Mouse (Mus musculus) cerebellum, adult 11 months (tissue): ENCODE data around the gene Hspe1.
"Not testable (repeated sequence)": the region's sequence is repeated elsewhere in the genome, so short reads cannot be mapped to it uniquely, and the experiment has no call there.

Experiments used
- DNase-seq: peaks from one replicate; pipeline ENCODE4 v3.0.0; 2022

The Hspe1 gene

DNA sequence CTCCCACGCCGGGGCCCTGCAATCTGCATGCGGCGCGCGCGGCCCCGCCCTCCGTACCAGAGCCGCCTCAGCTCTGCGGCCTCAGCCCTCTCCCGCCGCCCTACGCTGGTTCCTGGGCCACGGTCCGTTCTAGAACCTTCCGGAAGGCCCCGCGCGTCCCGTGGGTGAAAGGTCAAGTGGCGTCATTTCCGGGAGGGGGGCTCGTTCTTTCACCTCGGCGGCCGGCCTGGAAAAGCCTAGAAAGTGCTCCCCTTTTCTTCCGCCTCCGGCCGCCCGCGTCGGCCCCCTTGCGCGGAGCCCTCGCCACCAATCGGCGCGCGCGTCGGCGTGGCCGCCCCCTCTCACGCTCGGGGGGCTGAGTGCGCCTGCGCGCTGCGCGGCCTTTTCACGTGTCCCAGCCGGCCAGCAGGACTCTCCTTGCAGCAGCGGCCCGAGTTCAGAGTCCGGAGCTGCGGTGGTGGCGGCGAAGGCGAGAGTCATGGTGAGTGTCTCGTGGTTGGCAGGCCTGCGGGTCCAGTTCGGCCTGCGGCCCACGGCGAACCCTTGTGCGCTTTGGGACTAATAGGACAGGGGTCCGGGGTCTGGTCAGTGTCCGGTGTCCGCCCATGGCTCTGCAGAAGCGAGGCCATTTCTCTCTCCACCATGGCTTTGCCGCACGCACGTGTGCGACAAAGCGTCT lies at the start of gene Hspe1, which contains the start of gene Hspd1:
TSS of gene Hspe1 (plus strand) at position 201 of the 679 bp plus-strand sequence.
TSS of gene Hspd1 (minus strand) at position 312 of the 679 bp plus-strand sequence.
- peak; percentile 98 for DNase-seq

DNA sequence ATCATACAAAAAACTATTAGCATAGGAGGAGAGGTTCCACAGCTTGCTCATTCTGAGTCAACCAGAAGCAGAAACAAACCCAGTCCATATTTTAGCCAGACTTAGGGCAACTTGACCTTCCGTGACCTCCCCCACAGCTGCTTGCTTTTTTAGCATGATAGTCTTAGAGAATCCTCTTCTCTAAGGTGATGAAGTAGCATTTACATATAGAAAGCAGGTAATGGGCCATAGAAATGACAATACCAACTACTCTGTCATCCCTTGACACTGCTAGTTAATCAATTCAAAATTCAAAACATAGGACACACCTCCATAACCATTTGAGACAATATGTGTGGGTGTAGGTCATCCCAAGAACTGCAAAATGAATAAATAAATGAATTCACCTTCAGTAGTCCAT lies 48.0 kb upstream of the Hspe1 start:
- no peak for DNase-seq

DNA sequence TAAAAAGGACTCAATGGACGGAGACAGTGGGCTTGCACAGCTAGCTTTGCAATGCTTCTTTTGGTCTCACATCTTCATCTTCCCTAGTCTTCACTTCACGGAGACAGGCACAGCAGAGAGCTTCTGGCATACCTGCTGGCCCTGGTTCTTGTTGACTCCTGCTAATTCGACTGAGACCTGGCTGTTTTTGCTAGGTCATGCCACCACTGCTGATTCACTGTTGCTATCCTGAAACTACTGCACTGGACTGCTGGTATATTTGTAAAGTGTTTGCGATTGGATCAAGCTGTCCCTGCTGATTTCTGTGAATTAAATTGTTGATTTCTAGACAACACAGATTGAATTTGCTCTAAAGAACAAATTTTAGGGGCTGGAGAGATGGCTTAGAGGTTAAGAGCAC lies 46.2 kb upstream of the Hspe1 start:
- DNase-seq: no peak

DNA sequence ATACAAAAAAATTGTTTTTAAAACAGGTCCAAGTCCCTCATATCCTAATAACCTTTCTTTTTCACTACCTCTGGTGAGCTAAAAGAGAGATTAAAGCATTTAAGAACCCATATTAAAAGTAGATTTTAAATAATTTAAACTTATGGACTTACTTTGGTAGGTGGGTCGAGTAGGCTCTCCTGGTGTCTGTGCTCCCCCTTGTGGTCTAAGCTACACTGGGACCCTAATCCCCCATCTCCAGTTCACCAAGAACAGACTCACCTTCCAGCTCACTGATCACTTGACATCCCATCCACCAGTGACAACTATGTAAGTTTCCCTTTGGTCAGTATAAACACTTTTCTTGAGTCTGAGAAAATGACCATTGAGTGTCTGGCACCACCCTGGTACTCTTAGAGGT lies 45.7 kb upstream of the Hspe1 start:
- no peak for DNase-seq

DNA sequence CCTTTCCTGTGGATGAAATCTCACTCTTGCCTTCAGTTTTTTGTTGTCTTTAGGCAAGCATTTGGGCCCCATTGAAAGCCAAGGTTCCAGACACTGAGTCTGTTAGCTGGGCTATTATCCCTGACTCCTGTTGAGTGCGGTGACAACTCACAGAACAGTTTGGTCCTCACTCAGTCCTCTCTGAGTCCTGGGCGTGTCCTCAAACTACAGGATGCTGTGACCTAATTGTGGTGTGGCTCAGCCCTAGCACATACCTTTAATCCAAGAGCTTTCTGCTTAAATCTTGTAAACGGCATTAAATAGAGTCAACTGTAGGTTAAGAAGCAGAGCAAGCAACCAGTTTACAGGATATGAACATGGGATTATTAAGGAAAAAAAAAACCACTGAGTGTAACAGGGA lies 44.8 kb upstream of the Hspe1 start:
- no peak for DNase-seq

DNA sequence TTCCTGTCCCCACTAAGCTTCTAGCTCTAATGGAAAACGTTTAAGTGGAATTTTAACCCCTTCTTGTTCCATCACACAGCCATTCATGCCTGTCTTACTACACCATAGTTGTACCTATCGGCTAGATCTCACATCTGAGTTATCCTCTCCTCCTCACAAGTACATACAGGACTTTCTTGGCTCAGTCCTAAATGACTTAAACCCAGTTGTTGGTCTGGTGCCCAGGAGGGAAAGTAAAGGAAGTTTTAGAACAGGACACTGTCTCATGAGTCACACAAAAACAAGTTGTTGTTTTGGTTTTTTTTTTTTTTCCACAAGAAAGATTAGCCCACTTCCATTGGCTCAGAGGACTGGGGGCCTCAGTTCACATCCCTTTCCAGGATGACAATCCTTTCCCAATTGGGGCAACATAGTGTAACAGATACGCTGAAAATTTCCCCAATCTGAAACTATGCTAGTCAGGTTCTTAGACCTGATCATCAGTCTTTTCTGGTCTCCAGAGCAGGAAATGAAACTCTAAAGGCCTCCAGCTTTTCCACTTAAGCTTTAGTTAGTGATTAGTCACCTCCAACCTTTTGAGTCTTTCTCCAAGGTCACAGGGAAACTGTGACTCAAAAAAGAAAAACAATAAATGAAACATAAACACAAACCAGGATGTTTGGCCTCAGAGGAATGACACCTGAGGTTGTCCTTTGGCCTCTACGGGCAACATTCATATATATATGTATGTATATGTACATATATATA lies 38.9 kb upstream of the Hspe1 start:
- DNase-seq: no peak

DNA sequence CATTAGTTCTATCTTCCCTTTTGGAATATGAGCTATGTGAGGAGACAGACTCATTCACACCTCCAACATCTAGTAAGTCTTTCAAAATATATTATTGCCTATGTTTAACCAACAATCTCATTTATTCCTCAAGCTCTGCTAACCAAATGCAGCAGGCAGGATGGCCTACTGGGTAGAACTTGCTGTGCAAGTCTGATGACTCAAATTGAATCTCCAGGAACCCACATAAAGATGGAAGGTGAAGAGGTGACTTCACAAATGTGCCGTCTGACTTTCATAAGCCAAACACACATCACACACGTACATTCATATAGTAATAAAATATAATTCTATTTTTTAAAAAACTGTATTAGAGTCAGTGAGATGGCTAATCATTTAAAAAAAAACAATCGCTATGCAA lies 36.3 kb upstream of the Hspe1 start:
- DNase-seq: no peak

DNA sequence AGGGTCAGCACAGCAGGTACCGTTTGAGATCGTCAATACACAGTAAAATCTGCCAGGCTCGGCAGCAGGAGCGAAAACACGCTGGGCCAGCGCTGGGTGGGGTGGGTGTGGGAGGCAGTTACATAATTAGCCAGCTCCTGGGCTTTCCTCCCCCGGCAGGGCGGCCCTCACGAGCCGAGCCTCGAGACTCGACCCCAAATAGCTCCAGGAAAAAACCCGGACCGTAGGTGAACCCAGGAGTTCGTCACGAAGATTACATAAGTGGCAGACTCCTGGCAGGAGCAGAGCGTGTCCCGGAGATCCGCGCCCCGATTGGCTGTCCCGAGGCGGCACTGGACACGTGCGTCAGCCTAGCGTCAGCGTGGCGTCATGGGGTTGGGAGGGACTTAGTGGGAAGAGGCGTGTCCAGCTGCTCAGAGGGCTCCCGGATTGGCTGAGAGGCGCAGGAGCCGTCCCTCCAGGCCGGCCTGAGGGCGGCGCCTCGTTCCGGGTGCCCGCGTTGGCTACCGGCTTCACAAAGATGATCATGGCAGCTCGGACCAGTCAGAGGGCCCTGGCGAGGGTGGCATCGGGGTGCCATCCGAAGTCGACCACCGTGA lies 35.5 kb upstream of the Hspe1 start, which contains the start of gene Coq10b:
TSS of gene Coq10b (plus strand) at position 416 of the 599 bp plus-strand sequence.
- DNase-seq: peak; percentile 99

DNA sequence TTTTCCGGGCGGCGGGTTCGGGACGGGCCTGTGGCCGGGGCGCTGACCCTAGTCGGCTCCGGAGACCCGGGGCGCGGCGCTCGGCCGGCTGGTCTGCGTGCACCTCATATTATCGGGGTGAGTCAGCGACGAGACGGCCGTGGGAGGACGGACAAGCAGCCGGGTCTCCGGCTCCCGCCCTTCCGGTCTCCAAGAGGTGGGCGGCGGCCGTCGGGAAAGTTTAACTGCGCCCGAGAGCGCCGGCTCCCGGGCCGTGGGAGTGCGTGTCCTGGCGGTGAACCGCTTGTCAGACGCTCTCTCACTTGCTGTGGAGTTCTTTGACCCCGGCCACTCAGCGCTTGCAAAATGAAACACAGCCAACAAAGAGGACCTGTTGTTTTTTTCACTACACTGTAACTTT lies 34.9 kb upstream of the Hspe1 start:
- no peak for DNase-seq

DNA sequence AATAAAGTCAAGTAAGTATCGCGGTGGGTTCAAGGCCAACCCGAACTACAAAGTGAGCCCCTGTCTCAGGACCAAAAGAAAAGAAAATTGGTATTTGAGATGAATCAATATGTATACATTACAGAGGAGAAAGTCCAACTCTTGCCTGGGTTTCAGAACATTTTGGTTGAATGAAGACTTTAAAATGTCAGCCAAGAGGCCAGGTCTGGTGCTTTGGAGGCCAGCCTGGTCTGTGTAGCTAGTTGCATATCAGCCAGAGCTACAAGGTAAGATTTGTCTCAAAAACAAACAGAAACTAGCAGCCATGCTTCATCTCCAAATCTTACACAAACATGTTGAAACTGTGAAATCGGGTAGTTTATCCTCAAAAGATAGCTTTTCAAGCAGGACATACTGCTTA lies 34.3 kb upstream of the Hspe1 start:
- no peak for DNase-seq

DNA sequence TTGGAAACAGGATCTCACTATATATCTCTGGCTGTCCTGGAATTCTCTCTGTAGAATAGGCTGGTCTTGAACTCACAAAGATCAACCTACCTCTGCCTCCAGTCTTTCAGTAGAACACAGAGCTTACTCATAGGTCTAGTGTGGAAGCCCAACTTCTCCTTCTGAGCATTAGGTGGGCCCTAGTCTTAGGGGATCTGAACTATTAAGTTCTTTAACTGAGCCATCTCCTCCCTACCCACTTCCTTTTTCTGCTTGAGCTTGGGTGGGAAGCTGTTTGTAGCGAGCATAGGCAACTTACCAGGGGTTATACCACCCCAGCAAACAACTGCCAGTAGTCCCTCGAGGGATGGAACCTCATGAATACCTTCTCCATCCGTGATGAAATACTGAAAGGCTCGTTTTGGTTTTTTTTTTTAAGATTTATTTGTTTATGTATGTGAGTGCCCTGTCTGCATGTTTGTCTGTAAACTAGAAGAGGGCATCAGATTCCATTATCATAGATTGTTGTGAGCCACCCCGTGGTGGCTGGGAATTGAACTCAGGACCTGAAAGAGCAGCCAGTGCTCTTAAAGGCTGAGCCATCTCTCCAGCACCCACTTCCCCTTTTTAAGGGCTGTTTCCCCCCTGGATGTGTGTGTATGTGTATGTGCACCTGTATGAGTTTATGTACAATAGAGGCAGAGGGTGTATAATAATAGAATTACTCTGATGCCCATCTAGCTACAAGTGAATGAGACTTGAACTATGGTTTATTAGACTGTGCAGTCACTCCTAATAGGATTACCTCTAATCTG lies 32.4 kb upstream of the Hspe1 start:
- DNase-seq: no peak

DNA sequence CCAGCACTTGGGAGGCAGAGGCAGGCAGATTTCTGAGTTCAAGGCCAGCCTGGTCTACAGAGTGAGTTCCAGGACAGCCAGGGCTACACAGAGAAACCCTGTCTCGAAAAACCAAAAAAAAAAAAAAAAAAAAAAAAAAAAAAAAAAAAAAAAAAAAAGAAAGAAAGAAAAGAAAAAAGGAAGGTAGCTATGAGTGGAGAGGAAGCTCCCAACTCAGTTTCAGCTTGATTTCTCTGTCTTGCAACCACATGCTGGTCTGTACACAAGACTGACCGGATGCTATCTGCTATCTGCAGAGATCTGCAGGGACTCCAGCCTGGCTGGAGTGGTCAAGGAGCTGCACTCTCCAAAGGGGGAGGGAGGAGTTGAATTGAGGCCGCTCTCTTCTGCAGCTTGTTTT lies 29.5 kb upstream of the Hspe1 start:
- DNase-seq: not testable (repeated sequence)

DNA sequence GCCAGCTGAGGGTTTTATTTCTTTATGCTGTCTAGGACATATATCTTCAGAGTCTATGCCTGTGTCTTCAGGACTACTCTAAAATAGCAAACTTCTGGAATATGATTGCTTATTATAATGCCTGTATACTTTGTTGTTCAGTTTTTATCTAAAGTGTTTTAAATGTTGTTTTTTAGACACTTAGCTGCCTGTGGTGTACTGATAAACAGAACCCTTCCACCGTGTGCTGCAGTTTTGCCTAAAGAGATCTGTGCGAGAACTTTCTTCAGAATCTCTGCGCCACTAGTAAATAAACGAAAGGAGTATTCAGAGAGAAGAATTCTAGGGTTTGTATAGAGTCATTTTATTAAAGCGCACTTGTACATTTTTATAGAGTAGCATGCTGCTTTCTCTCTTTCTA lies 26.8 kb upstream of the Hspe1 start:
- no peak for DNase-seq

DNA sequence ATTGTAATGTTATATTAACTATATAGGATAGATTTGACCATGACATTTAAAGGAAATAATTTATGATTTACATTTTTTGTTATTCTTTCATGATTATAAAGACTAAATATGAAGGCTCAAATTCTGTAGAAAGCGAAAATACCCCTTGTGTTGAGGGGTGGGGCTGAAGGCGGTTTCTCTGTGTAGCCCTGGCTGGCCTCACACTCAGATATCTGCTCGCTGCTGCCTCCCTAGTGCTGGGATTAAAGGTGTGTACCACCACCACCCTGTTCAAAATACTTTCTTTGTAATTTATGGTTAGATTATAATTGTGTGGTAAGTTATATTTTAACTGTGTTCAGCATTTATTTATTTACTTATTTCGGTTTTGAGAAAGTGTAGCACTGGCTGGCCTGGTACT lies 26.2 kb upstream of the Hspe1 start:
- DNase-seq: no peak

DNA sequence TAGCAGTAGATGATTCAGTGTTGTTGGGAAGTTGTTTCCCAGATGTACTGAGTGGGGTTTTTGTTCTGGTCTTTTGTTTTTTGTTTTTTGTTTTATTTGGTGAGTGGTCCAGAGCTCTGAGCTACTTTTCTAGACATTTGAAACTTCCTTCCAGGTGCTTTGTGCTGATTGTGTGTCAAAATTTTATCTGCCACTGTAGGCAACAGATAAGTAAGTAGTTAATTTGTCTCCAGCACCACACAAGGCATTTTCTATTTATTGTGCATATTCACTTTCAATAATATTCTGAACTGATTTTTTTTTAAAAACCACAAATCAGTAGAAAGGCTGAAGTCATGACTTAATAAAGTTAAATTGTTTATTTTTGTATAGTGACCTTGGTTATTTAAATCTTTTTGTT lies 15.6 kb upstream of the Hspe1 start:
- not testable (repeated sequence) for DNase-seq

DNA sequence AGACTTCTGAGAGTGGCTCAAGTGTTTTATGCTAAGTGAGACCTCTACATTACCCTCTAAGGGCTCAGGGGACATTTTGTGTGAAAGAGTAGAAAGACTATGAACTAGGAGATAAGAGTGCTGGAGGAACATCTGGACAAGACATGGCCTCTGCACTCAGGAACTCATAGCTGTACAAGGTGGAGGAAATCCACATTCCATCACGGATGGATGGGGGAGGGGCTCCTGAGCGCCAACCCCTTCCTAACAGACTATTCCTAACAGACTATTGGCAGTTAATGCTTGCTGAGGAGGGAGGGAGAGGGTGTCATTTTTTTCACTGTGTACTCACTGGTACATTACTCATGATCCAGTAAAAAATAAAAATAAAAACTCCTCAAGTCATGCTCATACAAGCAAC lies 13.2 kb upstream of the Hspe1 start:
- DNase-seq: no peak

DNA sequence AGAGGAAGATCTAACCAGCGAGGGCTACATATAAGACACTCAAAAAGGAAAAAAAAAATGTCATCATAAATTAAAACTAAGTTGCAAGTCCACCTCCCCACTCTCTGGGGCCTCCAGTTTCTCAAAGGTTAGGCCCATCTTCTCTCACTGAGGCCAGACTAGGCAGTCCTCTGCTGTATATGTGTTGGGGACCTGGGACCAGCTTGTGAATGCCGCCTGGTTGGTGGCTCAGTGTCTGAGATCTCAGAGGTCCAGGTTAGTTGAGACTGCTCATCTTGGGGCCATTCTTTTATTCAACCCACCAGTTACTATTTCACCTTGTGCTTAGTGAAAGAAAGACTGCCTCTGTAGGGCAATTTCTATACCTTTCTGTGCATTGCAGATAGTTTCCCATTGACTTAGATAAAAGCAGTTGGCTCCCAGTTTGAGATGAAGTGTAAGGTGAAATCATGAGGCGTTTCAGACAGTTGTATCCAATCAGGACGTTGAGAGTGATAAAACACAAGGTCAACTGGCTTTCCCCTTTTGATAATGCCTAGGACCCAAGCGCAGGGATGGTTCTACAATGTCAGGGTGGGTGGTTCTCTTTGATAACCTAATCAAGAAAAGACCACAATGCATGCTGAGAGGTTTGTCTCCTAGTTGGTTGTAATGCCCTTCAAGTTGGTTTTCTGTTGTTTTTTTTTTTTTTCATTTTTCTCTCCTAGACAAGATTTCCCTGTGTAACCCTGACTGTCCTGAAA lies 12.1 kb upstream of the Hspe1 start:
- no peak for DNase-seq

DNA sequence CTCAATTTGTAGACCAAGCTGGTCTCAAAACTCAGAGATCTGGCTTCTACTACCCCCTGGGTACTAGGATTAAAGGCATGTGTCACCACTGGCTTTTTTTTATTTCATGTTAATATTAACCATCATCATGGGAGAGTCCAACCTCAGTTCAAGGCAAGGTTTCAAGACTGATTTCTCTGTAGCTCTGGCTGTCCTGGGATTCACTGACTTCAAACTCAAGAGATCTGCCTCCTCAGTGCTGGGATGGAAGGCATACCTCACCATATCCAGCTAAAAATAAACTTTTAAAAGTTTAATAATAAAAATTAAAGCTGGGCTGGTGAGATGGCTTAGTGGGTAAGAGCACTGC lies 11.6 kb upstream of the Hspe1 start:
- no peak for DNase-seq

DNA sequence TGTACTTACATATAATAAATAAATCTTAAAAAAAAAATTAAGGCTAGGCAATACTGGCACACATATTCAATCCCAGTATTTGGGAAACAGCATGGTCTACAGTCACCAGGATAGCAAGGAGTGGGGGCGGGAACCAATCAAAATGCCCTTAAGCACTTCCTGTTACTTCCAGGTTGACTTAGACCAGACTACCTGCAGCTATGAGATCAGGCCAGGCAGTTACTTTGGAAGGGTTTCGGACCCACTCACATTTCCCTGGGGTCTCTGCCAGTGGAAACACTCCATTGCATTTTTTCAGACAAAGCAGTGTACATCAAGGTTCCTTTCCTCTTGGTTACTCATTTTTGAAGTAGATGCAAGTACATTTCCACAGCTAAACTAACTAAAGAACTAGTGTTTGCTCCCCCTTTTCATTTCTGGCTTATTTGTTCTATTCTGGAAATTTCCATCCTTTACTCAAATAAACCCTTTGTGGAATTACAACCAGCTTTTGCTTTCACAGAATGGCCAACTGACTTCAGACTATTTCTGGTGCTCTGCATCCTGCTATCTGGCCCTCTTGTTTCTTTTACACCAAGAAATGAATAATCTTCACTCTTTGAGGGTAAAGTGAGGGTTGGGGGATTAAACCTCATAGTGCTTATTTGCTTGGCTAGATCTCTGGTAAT lies 10.9 kb upstream of the Hspe1 start:
- DNase-seq: no peak

DNA sequence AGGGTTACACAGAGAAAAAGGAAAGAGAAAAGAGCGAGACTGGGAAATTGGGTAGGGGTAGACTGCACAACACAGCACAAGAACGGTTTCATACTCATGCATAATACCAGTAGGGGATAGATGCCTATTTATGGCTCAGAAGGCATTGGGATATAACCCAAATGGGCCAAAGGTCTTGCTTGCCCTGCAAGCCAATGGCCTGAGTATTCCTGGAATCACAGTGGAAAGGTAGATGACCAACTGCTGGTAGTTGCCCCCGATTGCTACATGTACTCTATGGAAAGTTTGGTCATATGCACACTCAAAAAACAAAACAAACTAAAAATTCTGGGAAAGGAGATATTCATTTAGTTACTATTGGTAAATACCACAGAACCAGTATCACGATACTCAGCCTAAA lies 8.3 kb upstream of the Hspe1 start:
- no peak for DNase-seq

DNA sequence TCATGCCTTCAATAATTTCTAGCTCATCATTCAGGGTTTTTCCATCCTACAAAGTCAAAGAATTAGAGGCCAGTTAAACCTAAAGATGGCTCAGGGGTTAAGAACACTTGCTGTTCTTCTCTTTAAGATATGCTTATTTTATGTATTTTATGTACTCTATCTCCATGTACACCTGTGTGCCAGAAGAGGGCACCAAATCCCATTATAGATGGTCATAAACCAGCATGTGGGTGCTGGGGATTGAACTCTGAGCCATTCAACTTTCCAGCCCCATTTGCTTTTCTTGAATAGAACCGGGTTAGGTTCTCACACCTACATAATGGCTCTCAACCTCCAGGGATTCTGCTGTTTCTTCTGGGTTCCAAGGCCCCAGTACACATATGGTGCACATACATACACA lies 5.8 kb upstream of the Hspe1 start:
- no peak for DNase-seq

DNA sequence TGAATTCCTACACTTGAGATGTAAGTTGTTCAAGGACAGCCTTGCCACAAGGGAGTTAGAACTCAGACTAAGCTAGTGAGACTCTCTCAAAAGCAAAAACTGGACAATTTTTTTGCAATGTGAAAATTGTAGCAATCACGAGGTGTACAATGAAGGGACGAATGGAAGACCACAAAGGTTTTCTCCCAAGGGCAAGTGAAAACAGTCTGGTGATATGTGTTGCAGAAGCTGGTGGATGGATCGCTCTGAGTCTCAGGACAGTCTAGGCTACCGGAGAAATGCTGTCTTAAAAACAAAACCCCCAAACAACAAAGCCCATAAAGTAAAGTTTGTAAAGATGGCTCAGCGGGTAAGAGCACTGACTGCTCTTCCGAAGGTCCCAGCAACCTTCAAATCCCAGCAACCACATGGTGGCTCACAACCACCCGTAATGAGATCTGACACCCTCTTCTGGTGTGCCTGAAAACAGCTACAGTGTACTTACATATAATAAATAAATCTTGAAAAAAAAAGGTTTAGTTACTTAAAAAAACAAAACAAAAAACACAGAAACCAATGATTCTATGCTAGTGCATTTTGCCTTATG lies 2.1 kb upstream of the Hspe1 start:
- no peak for DNase-seq
